Mouse (Mus musculus) T-helper 1 cell (primary cell): ENCODE data around the gene Gprasp2.
"Not testable (repeated sequence)": the region's sequence is repeated elsewhere in the genome, so short reads cannot be mapped to it uniquely, and the experiment has no call there.

ENCODE experiments used
- in situ Hi-C: fragments of 300-600 bp; cut with MboI, MseI; formaldehyde crosslinking; loops from one replicate; pipeline ENCODE4 v1.15.1; 2025; ENCODE audit warnings: high pct_unique_total_duplicates

Gene Gprasp2

DNA sequence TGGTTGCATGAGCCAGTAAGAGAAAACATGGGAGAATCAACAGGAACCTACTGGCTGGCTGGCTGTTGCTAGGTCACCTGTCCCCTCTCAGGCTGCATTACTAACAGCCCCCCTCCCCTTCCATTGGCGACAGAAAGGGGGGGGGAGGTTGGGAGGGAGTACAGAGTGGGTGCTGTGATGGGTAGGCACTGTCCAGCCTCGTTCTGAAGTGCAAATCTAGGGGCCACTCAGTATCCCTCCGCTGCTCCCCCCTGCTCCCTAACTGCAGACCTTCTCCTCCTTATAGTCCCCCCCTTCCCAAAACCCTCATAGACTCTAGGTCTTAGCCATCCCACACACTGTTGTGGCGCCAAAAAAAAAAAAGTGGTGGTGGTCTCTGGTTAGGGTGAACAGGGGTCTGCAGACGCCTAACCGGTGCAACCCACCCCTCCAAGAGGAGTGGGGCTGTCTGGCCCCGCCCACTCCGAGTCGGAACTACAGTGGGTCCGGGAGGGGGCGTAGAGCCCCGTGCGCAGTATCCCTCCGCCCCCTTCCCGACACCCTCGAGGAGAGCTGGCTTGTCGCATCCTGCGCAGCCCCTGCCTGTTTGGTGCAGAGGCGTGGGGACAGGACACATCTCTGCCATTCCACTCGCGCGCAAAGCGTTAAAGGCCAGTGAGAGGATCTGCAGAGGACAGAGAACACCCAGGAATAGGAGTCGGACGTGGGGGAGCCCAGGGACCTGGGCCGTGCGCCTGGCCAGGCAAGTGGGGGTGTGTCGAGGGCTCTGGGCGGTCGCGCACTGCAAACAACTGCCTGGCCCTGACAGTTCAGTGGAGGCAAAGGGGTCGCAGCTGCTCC is at the start of gene Gprasp2:
TSS of gene Gprasp2 (plus strand) at position 514 of the 840 bp plus-strand sequence.
- in situ Hi-C loops = not testable (repeated sequence)

DNA sequence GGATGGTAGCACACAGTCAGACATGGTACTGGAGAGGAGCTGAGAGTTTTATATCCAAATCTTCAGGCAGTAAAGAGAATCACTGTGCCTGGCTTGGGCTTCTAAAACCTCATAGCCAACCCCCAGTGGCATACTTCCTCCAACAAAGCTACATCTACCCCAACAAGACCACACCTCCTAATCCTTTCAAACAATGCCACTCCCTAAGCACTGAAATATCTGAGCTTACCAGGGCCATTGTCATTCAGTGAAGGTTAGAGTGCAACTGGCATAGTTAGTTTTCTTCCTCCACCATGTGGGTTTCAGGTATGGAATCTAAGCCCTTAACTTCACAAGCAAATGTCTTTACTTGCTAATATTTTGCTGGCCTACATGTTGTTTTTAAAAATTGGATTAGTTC is 47.3 kb upstream of the Gprasp2 start:
- in situ Hi-C loops = no loop called here

DNA sequence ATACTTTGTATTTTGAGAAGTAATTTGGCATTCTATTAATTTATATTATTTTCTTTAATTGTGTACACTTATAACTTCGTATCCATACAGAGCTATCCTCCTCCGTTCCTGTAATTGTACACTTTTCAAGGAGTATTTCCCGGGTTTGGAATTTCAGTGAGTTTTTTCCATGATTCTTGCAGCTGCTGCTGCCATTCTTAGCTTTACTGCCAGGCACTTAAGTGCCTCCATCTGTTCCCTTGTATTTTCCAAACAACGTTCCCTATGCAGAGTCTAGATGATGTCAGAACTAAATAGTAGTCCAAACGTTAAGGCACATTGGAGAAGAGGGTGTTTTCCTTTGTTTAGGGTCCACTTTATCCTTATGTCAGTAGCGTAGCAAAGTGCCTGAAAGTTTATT is 46.5 kb upstream of the Gprasp2 start:
- in situ Hi-C loops = no loop called here

DNA sequence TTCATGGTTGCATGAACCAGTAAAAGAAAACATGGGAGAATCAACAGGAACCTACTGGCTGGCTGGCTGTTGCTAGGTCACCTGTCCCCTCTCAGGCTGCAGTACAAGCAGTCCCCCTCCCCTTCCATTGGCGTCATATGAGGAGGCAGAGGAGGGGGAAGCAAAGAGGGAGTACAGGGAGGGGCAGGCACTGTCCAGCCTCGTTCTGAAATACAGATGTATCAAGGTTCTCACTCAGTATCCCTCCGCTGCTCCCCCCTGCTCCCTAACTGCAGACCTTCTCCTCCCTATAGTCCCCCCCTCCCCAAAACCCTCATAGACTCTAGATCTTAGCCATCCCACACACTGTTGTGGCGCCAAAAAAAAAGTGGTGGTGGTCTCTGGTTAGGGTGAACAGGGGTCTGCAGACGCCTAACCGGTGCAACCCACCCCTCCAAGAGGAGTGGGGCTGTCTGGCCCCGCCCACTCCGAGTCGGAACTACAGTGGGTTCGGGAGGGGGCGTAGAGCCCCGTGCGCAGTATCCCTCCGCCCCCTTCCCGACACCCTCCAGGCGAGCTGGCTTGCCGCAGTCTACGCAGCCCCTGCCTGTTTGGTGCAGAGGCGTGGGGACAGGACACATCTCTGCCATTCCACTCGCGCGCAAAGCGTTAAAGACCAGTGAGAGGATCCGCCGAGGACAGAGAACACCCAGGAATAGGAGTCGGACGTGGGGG is 43.1 kb upstream of the Gprasp2 start:
- in situ Hi-C loops = loop anchor here (5.0 kb wide), 1 partner anchor 47 kb away; no protein-coding TSS in a partner anchor

DNA sequence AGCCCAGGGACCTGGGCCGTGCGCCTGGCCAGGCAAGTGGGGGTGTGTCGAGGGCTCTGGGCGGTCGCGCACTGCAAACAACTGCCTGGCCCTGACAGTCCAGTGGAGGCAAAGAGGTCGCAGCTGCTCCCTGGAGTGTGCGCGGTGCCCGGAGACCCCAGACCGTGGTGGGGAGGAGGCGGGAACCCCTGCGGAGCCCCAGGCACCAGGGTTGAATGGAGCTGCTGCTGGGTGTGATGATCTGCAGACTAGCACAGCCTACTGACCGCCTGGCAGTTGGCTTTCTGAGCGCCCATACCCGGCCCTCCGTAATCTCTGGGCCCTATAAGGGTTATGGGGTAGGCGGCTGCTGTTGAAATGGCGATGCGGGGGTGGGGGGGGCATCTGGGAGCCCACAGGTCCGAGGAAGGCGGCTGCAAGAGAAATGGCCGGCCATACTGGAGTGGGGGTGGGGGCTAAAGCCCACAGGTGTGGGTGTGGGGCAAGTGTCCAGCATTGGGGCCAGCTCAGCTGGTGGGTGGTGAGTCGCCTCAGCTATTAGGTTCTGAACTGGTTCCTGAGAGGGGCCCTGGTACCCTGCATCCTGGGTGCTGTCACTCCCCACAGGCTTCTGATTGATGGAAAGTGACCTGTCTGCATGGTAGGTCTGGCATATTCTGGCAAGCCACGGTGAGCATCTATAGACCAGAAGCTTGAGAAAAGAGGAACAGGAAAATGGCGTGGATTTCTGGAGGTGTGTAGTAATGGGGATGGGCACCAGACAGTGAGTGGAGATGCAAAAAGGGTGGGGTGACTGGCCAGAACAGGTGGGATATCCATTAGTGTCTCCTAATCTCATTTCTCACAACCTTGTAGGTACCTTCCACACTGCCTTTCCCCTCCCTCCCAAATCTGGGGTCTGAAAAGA is 42.3 kb upstream of the Gprasp2 start:
- in situ Hi-C loops = loop anchor here (5.0 kb wide), 1 partner anchor 46 kb away; no protein-coding TSS in a partner anchor

DNA sequence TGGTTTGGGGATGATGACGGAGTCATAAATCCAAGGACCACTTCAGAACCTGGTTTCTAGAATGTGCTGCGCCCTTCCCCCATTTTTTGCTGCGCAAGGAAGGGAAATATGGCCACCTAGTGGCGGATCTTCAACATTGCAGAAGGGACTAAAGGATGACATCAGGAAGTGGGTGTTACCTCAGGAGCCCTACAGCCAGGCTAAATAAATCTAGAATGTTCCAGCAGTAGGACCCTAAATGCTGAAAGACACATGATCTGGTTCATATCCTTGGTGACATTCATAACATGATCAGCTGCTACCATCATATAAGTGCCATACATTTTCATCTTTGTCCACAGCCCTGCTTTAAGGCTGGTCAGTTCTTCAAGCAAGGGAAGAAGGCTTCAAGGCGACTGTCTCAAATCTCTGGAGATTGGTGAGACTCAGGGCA is 41.6 kb upstream of the Gprasp2 start, which contains the start of gene Bhlhb9:
TSS of gene Bhlhb9 (plus strand) at position 383 of the 433 bp plus-strand sequence.
- in situ Hi-C loops = loop anchor here (5.0 kb wide), 1 partner anchor 45 kb away; no protein-coding TSS in a partner anchor

DNA sequence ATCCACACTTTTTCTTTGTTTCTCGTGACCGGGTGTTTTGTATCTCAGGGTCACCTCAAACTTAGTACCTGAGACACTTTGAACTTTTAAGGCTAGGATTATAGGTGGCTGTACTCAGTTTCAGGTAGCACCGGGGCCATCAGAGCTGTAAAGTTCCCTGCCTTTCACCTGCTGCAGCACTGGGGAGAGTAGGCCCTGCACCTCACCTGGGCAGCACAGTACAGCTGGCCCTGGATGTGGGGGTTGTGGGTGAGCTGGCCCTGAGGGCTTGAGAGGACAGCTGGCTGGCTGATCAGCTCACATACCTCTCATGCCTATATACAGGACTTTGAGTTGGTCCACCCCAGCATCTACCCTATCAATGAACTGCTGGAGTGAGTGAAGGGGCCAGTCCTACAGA is 34.7 kb upstream of the Gprasp2 start:
- in situ Hi-C loops = no loop called here

DNA sequence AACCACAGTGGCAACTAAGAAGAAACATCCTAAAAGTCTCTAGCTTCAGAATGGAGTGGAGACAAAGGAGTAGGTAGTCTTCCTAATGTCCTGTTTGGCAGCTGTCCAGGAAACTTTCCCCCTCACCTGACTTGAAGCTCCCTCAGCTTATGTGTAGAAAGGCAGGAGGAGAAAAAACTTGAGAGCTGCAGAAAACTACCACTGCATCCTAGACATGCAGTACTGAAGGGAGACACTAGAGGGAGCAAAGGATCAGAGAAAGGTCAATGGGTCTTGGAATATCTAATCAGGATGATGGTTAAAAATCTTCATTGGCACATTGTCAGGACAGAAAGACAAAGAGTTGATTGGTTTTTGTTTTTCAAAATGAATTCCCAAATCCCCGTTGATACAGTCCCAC is 33.1 kb upstream of the Gprasp2 start:
- in situ Hi-C loops = loop anchor here (5.0 kb wide), 1 partner anchor 167 kb away; no protein-coding TSS in a partner anchor

DNA sequence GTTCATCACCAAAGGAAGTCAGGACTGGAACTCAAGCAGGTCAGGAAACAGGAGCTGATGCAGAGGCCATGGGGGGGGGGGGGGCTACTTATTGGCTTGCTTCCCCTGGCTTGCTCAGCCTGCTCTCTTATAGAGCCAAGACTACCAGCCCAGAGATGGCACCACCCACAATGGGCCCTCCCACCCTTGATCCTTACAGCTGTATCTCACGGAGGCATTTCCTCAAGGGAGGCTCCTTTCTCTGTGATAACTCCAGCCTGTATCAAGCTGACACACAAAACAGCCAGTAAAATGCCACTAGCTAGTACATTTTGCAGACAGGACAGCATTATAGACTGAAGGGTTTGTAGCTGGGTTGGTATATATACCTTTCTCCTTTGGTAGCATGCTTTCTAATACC is 2.9 kb upstream of the Gprasp2 start:
- in situ Hi-C loops = not testable (repeated sequence)

DNA sequence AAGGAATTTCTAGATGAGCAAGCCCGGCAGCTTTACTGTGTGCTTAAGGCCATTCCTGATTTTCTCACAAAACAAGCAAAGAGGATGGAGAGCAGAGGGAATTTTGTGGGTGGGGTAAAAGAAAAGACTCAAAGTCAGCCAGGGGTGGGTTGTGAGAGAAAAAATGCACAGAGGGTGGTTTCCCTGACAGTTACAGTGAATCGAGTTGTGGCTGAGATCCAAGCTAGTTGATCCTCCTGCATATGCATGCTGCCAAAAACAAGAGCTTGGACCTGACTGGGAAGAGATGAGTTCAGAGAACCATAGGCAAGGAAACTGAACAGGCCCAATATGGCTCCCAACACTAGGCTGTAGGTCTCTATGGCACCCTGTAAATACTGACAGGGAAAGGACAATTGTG is 938 bp upstream of the Gprasp2 start:
- in situ Hi-C loops = no loop called here

DNA sequence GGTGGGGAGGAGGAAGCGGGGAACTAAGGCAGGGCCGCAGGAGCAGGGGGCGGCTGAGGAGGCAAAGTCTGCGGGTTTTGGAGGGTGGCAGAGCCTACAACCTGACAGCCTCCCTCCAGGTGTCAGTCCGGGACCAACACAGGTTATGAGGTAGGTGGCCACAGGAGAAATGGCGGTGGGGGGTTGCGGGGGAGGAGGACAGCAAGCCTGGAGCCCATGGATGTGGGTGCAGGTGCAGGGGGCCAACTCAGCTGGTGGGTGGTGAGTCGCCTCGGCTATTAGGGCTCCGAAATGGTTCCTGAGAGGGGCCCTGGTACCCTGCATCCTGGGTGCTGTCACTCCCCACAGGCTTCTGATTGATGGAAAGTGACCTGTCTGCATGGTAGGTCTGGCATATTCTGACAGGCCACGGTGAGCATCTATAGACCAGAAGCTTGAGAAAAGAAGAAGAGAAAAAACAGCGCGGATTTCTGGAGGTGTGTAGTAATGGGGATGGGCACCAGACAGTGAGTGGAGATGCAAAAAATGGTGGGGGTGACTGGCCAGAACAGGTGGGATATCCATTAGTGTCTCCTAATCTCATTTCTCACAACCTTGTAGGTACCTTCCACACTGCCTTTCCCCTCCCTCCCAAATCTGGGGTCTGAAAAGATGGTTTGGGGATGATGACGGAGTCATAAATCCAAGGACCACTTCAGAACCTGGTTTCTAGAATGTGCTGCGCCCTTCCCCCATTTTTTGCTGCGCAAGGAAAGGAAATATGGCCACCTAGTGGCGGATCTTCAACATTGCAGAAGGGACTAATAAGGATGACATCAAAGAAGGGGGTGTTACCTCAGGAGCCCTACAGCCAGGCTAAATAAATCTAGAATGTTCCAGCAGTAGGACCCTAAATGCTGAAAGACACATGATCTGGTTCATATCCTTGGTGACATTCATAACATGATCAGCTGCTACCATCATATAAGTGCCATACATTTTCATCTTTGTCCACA is 860 bp downstream of the Gprasp2 start:
- in situ Hi-C loops = loop anchor here (5.0 to 10.0 kb wide), 2 partner anchors 42 to 1685 kb away; partner anchors contain the start of gene Bhlhb9

DNA sequence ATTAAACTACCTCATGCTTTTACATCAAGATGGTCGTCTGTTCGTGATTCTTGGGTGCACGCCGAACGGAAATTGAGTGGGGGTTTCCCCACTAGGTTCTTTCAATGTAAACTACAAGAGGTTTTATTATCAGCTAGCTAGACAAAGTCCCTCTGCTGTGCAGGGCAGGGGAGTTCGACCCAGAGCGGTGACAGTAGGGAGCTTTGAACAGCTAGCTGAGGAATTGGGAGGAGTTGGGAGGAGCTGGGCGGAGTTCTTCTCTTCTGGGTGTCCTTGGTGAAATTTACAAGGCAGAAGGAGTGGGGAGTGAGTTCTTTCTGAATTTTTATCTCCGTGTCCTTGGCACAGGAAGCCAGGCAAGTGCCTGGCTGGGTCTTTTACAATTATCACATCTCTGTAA is 28.0 kb downstream of the Gprasp2 start:
- in situ Hi-C loops = not testable (repeated sequence)

DNA sequence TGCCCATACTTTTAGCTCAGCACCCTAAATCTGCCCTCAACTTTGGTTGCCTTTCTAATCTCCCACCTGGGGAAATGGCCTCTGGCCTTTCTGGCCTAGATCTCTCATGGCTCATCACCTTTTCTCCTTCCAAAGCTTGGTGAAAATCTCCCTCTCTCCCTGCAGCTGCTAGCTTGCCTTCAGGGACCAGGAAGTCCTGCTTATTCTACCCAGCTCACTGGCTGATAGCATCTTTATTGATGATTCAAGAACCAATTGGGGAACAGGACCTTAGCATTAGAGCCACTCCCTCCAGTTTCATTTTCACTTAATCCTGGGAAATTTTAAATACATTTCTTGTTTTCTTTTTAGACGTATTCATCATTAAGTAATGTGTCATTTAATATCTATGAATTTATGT is 37.8 kb downstream of the Gprasp2 start:
- in situ Hi-C loops = no loop called here

DNA sequence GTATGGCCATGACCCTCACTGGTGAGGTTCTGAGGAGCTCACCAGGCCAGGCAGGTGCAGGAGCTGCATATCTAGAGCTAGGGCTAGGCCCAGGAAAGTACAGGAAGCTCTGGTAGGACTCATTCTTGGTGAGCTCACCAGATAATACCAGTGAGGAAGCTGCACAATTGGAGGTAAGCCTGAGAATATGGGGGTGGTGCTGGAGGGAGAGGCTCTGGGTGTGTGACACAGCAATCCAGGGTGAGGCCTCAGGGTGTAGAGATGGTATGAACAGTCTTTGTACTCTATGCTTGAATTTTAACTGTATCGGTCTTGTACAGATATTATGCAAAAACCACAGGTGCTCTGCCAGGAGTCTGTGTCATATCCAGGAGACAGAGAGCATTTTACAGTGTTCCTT is 40.8 kb downstream of the Gprasp2 start:
- in situ Hi-C loops = no loop called here

DNA sequence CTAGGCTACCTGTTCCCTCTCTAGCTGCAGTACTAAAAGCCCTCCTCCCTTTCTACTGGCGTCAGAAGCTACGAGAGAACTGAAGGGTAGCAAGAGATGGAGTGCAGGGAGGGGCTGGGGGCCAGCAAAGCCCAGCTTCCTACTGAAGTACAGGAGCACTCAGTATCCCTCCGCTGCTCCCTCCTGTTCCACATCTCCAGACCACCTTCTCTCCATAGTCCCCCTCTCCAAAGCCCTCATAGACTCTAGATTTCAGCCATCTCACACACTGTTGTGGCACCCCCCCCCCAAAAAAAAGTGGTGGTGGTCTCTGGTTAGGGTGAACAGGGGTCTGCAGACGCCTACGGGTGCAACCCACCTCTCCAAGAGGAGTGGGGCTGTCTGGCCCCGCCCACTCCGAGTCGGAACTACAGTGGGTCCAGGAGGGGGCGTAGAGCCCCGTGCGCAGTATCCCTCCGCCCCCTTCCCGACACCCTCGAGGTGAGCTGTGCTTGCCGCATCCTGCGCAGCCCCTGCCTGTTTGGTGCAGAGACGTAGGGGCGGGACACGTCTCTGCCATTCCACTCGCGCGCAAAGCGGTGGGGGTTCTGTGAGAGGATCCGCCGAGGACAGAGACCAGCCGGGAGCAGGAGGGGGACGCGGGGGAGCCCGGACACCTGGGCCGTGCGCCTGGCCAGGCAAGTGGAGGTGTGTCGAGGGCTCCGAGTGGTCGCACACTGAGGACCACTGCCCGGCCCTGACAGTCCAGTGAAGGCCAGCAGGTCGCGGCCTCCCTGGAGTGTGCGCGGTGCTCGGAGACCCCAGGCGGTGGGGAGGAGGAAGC is 46.8 kb downstream of the Gprasp2 start:
- in situ Hi-C loops = no loop called here

DNA sequence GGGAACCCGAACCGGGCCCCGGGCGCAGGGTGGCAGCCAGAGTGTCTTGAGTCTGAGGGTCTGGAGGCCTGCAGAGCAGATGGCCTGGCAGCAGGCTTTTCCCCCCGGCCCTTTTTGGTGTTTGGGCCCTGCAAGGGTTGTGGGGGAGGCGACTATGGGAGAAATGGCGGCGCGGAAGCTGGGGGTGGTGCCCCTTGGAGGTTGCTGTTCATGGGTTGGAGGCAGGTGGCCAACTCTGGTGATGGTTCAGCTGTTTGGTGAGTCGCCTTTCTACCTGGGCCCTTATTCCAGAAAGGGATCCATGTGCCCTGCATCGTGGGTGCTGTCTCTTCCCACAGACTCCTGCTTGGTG is 47.4 kb downstream of the Gprasp2 start:
- in situ Hi-C loops = no loop called here
